Mouse (Mus musculus) adrenal gland, adult 2 months (tissue): ENCODE results near the gene Zbtb9. TPM values are rescaled to one million over a fixed set of nuclear protein-coding genes. Genes with fewer than 3 reads are reported as not detected.

Source experiments
- DNase-seq: peaks from one replicate; pipeline ENCODE4 v3.0.0; 2021
- polyA plus RNA-seq: library from polyadenylated mRNA; depleted of rRNA; stranded (reverse); fragments of >200 nt; gene quantifications from 2 replicates; pipeline ENCODE4 v1.2.3, GENCODE M21; 2012
- total RNA-seq, 2 experiments: library from RNA; stranded (reverse); gene quantifications; 2 replicates each; pipeline ENCODE4 v1.2.3; 2021

The Zbtb9 gene
- total and polyA plus RNA-seq, 3 experiments: 4.6 to 8.7 (median 7.1) TPM

- no peak for DNase-seq
Observed at GRCm38 (mm10) chr17:27011998-27012672, 39.2 kb downstream of the Zbtb9 start.

- DNase-seq: no peak
Observed at GRCm38 (mm10) chr17:27012909-27013308, 39.9 kb downstream of the Zbtb9 start.

- DNase-seq: peak; percentile 91
Observed at GRCm38 (mm10) chr17:27017564-27018499, 44.9 kb downstream of the Zbtb9 start.

GRCm38 (mm10) chr17:27018555-27019196 is 45.7 kb downstream of the Zbtb9 start:
- no peak for DNase-seq

- no peak for DNase-seq
Observed at GRCm38 (mm10) chr17:27021076-27021475, 48.1 kb downstream of the Zbtb9 start.

- DNase-seq: peak; percentile 72
Observed at GRCm38 (mm10) chr17:27021736-27022135, 48.8 kb downstream of the Zbtb9 start.

GRCm38 (mm10) chr17:27023342-27023741 is 50.4 kb downstream of the Zbtb9 start:
- DNase-seq: no peak

- DNase-seq: no peak
Observed at GRCm38 (mm10) chr17:27025326-27025902, 52.4 kb downstream of the Zbtb9 start.

GRCm38 (mm10) chr17:27025951-27026350 is 53.0 kb downstream of the Zbtb9 start:
- DNase-seq: no peak

- DNase-seq: peak; percentile 58
Observed at GRCm38 (mm10) chr17:27027460-27028283, 54.7 kb downstream of the Zbtb9 start.

GRCm38 (mm10) chr17:27028284-27028795 is 55.4 kb downstream of the Zbtb9 start:
- peak; percentile 94 for DNase-seq

GRCm38 (mm10) chr17:27028909-27029308 is 55.9 kb downstream of the Zbtb9 start, which contains the start of gene Bak1:
Gene Bak1 (minus strand): TSS chr17:27029009.
- DNase-seq: no peak

- no peak for DNase-seq
Observed at GRCm38 (mm10) chr17:27029431-27029830, 56.5 kb downstream of the Zbtb9 start.

- DNase-seq: no peak
Observed at GRCm38 (mm10) chr17:27030896-27031295, 57.9 kb downstream of the Zbtb9 start.

- no peak for DNase-seq
Observed at GRCm38 (mm10) chr17:27032328-27032727, 59.4 kb downstream of the Zbtb9 start.

GRCm38 (mm10) chr17:27032869-27033268 is 59.9 kb downstream of the Zbtb9 start:
- peak; percentile 79 for DNase-seq

GRCm38 (mm10) chr17:27036465-27036864 is 63.5 kb downstream of the Zbtb9 start:
- no peak for DNase-seq

GRCm38 (mm10) chr17:27038335-27039050 is 65.5 kb downstream of the Zbtb9 start:
- peak; percentile 85 for DNase-seq

- no peak for DNase-seq
Observed at GRCm38 (mm10) chr17:27039432-27040102, 66.6 kb downstream of the Zbtb9 start.
